Mouse (Mus musculus): ENCODE measurements around the gene Fam50a. TPM values are rescaled to one million over a fixed set of nuclear protein-coding genes. Genes with fewer than 3 reads are reported as not detected.
"Not testable (repeated sequence)": the region's sequence is repeated elsewhere in the genome, so short reads cannot be mapped to it uniquely, and the experiment has no call there.

Gene Fam50a
- polyA plus RNA-seq, 1 experiment from 2014 or later: 66.8 TPM

- Histone ChIP-seq H3K4me1 (peaks cover 5% of the 10 kb centered on the region), H3K27ac (replicated peaks) (no peak overlapping the region), H3K4me3 (no peak overlapping the region), H3K9me3 (replicated peaks) (no peaks in the 10 kb centered on the region), H3K36me3 (peaks cover 18% of the 10 kb centered on the region), H3K27me3 (ENCODE audit: low read depth, poor library complexity, severe bottlenecking) (no peaks in the 10 kb centered on the region)
- DNase-seq (ENCODE audit: low spot score): no peak
- WGBS: 76% methylated on average over 4 of the region's 4 CpGs
Observed at GRCm38 (mm10) chrX:74293431-74293830, 19.4 kb upstream of the Fam50a start.

DNA sequence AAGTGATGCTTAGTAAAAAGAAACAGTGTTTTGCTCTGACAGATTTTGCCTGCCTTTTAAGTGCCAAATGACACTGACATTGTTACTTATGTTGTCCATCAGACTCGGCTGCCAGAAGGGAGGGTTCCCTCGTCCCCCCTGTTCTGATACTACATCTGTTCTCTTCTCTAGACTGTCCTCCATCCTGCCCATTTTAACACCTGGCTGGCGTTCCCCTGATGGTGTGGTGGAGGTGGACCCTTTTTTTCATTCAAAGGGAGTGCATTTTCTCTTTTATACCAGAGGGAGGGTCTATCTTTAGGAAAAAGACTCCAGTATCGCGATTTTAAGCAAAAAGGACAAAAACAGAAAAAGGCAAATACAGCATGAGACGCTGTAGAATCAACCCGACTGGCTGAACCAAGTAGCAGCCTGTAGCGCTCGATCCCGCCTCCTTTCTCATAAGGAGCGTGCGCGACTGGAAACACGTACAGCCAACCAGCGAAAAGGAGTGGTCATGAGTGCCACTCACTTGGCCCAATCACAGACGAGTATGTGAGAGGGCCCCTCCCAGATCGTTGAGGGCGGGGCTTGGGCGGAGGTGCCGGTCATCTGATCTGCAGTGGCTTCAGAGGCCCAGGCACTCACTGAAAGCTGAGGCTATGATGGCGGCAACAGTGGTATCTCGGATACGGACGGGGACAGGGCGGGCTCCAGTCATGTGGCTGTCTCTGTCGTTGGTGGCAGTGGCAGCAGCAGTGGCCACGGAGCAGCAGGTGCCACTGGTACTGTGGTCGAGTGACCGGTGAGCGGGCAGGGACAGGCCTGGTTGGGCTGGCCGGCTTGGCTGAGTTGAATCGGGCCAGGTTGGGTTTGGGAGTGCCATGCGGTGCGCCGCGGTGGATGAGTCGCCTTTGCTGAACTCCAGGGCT, 16.0 kb upstream of the Fam50a start, which contains the start of gene Atp6ap1:
Gene Atp6ap1 (plus strand): TSS at position 560 of the 911 bp plus-strand sequence.
- H3K4me1 ChIP-seq: peaks cover 5% of the 10 kb centered on the region
- H3K27ac ChIP-seq (replicated peaks): peak within 1 kb of the TSS; percentile 83
- 18% methylated on average over 37 of the region's 37 CpGs for WGBS

DNA sequence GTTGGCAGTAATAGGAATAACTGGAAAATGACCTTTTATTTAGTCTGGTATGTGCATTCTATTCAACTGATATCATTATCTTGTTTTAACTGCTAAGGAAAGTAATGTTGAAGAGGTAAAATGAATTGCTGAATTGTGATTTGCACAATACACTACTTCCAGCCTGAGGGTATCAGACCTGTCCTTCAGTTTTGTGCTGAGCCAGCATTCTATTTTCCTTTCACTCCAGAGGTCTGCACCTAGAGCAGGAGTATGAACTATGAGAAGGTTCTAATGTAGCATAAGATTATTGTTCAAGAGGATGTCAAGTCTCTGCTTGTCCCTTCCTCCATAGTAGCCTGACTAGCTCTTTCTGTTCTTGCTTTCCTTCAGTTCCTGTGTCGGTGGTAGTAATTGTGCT, 14.5 kb upstream of the Fam50a start:
- WGBS: 84% methylated on average over 1 of the region's 1 CpGs
- peaks cover 5% of the 10 kb centered on the region for H3K4me1 ChIP-seq
- peaks cover 48% of the 10 kb centered on the region for H3K36me3 ChIP-seq
- no peaks in the 10 kb centered on the region for H3K9me3 ChIP-seq (replicated peaks)
- DNase-seq (ENCODE audit: low spot score): no peak
- H3K27me3 ChIP-seq (ENCODE audit: low read depth, poor library complexity, severe bottlenecking): no peaks in the 10 kb centered on the region
- H3K4me3 ChIP-seq: no peak overlapping the region
- H3K27ac ChIP-seq (replicated peaks): no peak overlapping the region

More for the DNA sequence above, 16.0 kb upstream of the Fam50a start, which contains the start of gene Atp6ap1:
- no peaks in the 10 kb centered on the region for H3K27me3 ChIP-seq (ENCODE audit: low read depth, poor library complexity, severe bottlenecking)
- H3K4me3 ChIP-seq: peak within 1 kb of the TSS; percentile 70
- H3K9me3 ChIP-seq (replicated peaks): no peaks in the 10 kb centered on the region
- peak; percentile 89 for DNase-seq (ENCODE audit: low spot score)
- peaks cover 32% of the 10 kb centered on the region for H3K36me3 ChIP-seq

DNA sequence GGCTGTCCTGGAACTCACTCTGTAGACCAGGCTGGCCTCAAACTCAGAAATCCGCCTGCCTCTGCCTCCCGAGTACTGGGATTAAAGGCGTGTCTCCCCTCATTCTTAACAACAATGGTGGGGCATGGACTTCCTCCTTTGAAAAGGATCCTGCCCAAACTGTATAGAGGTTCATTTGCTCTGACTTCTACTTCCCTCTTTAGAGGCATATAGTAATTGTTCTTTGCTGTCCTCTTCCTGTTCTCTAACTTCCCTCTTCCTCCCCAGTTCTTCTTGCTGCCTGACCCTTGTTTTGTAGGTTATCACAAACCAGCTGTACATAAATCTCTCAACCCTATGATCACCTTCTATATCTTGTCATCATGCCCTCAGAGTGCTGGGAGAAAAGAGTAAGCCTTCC, 13.1 kb upstream of the Fam50a start:
- Histone ChIP-seq H3K27me3 (ENCODE audit: low read depth, poor library complexity, severe bottlenecking) (no peaks in the 10 kb centered on the region), H3K27ac (replicated peaks) (no peak overlapping the region), H3K9me3 (replicated peaks) (no peaks in the 10 kb centered on the region; the same call in 1 of the 2 replicates), H3K36me3 (peaks cover 57% of the 10 kb centered on the region), H3K4me3 (no peak overlapping the region), H3K4me1 (peaks cover 5% of the 10 kb centered on the region)
- DNase-seq (ENCODE audit: low spot score): no peak
- 89% methylated on average over 3 of the region's 3 CpGs for WGBS

GRCm38 (mm10) chrX:74304867-74305700, 7.7 kb upstream of the Fam50a start, which contains the start of gene Gdi1:
Gene Gdi1 (plus strand): TSS chrX:74304998.
- Histone ChIP-seq H3K4me3 (peak within 1 kb of the TSS; percentile 70), H3K4me1 (peaks cover 11% of the 10 kb centered on the region), H3K9me3 (replicated peaks) (peaks cover 3% of the 10 kb centered on the region; the same call in 1 of the 2 replicates), H3K36me3 (peaks cover 82% of the 10 kb centered on the region), H3K27me3 (ENCODE audit: low read depth, poor library complexity, severe bottlenecking) (no peaks in the 10 kb centered on the region), H3K27ac (replicated peaks) (peak within 1 kb of the TSS; percentile 94)
- DNase-seq (ENCODE audit: low spot score): peak; percentile 79
- WGBS: 22% methylated on average over 41 of the region's 41 CpGs

DNA sequence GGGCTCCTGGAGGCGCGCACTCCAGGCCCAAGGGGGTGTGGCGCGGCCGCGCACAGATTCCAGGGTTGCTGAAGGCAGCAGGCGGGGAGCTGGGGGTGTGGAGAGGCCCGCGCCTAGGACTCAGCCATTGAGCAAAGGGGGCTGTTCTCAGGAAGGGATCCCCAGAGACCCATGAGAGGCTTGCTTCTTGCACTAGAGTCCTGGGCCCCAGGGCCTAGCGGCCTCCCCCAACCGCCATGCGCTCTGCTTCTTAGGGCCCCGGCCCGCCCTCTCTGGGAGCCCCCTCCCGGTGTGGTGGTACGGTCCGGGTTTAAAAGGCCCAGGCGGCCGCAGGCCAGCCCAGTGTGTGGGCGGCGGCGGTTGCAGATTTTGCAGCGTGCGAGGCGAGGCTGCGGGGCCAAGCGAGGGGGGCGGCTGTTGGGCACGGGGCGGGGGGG, 15.9 kb downstream of the Fam50a start, which contains the start of gene Plxna3:
Gene Plxna3 (plus strand): TSS at position 342 of the 437 bp plus-strand sequence.
- WGBS: 17% methylated on average over 30 of the region's 30 CpGs
- Histone ChIP-seq H3K4me3 (peak within 1 kb of the TSS; percentile 65), H3K27ac (replicated peaks) (peak within 1 kb of the TSS; percentile 95), H3K27me3 (ENCODE audit: low read depth, poor library complexity, severe bottlenecking) (no peaks in the 10 kb centered on the region), H3K4me1 (peaks cover 20% of the 10 kb centered on the region), H3K36me3 (peaks cover 23% of the 10 kb centered on the region), H3K9me3 (replicated peaks) (0 out of 2 replicates have a peak, but pooled peaks cover 6% of the 10 kb centered on the region)
- peak; percentile 72 for DNase-seq (ENCODE audit: low spot score)

- DNase-seq (ENCODE audit: low spot score): no peak
- Histone ChIP-seq H3K9me3 (replicated peaks) (0 out of 2 replicates have a peak, but pooled peaks cover 6% of the 10 kb centered on the region), H3K4me1 (peaks cover 20% of the 10 kb centered on the region), H3K36me3 (peaks cover 28% of the 10 kb centered on the region), H3K27ac (replicated peaks) (peak overlapping the region; percentile 95), H3K27me3 (ENCODE audit: low read depth, poor library complexity, severe bottlenecking) (no peaks in the 10 kb centered on the region), H3K4me3 (peak overlapping the region; percentile 65)
- 34% methylated on average over 10 of the region's 10 CpGs for WGBS
Observed at GRCm38 (mm10) chrX:74329215-74329671, 16.4 kb downstream of the Fam50a start.

DNA sequence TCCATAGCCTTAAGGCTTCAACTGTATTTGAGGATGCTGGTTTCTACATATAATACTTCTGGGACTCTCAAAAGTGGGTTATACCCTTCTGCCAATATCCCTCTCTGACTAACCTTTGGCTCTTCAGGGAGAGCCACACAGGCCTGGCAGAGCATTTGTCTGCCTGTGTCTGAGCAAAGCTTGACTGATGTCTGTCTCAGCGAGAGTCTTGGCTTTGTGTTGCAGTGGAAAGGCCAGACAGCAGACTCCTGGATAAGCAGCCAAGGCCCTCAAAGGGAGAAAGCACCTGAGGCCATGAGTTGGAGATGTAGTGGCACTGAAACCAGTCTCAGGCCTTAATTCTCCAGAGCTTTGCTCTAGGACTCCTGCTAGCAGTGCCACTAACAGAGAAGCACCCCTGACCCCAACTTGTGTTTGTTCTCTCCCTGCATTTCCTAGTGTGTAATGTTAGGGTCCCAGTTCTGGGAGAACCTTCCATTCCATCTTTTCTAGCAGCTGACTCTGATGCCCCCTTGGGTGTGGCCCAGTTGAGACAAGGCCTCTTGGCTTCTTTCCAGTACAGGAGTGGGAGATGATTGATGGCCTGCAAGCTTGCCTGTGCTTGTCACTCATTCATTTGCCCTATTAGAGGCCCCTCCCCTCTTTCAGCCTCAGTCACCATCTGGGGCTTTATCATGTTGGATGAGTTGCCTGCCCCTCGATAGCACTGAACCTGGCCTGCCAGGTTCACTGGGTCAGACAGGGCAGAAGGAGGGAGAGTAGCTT, 17.5 kb downstream of the Fam50a start:
- 0 out of 2 replicates have a peak, but pooled peaks cover 6% of the 10 kb centered on the region for H3K9me3 ChIP-seq (replicated peaks)
- WGBS: 64% methylated on average over 2 of the region's 2 CpGs
- H3K4me1 ChIP-seq: peaks cover 20% of the 10 kb centered on the region
- H3K4me3 ChIP-seq: peak overlapping the region; percentile 65
- DNase-seq (ENCODE audit: low spot score): no peak
- H3K27ac ChIP-seq (replicated peaks): peak overlapping the region; percentile 95; the same call in 1 of the 2 replicates
- peaks cover 39% of the 10 kb centered on the region for H3K36me3 ChIP-seq
- H3K27me3 ChIP-seq (ENCODE audit: low read depth, poor library complexity, severe bottlenecking): no peaks in the 10 kb centered on the region

DNA sequence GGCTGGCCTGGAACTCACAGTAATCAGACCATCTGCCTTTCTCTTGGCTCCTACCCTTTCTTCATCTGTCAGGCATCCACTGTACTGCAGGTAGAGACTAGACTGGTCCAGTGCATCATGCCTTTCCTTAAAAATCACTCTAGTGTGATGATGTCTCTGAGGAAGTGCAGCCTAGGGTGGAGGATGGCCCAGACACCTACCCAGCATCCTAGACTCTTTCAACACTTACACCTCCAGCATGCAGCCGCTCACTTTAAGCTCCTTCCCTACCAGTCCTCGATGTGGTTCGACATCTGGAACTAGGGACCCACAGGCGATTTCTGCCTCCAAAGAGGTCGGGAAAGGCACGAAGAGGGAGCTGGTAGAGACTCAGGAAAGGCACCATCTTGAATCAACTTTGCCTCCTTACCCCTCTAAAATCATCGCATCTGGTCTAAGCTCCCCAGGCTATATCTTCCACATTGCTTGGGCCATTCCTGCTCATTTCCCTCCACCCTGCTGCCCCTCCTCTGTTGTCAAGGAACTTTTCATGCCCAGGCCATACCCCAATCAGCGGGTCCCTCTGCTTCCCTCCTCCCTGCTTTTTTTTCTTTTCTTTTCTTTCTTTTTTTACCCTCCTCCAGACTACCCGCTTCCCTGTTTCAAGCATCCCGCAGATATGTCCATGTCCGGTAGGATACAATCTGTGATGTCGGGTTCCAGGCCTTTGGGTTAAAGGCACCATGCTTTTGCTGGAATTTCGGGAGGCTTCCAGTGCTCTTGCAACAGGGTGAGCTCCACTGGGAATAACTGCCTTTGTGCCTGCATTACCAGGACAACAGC, 40.0 kb downstream of the Fam50a start:
- Histone ChIP-seq H3K9me3 (replicated peaks) (no peaks in the 10 kb centered on the region), H3K27ac (replicated peaks) (peak overlapping the region; percentile 82), H3K36me3 (no peaks in the 10 kb centered on the region), H3K4me1 (peaks cover 5% of the 10 kb centered on the region; the same call in 1 of the 2 replicates), H3K4me3 (peak overlapping the region; percentile 58), H3K27me3 (ENCODE audit: low read depth, poor library complexity, severe bottlenecking) (no peaks in the 10 kb centered on the region)
- DNase-seq (ENCODE audit: low spot score): peak; percentile 19
- WGBS: 27% methylated on average over 13 of the region's 13 CpGs

- WGBS: 17% methylated on average over 16 of the region's 22 CpGs
- peak; percentile 68 for DNase-seq (ENCODE audit: low spot score)
- H3K27ac ChIP-seq (replicated peaks): peak within 1 kb of the TSS; percentile 82
Observed at GRCm38 (mm10) chrX:74353467-74353770, 40.6 kb downstream of the Fam50a start, which contains the start of gene Lage3. Gene Lage3 (minus strand): TSS chrX:74353618.

GRCm38 (mm10) chrX:74357069-74357468, 44.2 kb downstream of the Fam50a start:
- 83% methylated on average over 3 of the region's 3 CpGs for WGBS
- not testable (repeated sequence) for H3K4me1 ChIP-seq; H3K36me3 ChIP-seq; H3K27ac ChIP-seq (replicated peaks); H3K4me3 ChIP-seq; H3K9me3 ChIP-seq (replicated peaks); DNase-seq (ENCODE audit: low spot score); H3K27me3 ChIP-seq (ENCODE audit: low read depth, poor library complexity, severe bottlenecking)

More at GRCm38 (mm10) chrX:74353467-74353770, 40.6 kb downstream of the Fam50a start, which contains the start of gene Lage3:
- Histone ChIP-seq H3K4me3 (peak within 1 kb of the TSS; percentile 58), H3K9me3 (replicated peaks) (no peaks in the 10 kb centered on the region), H3K4me1 (peaks cover 5% of the 10 kb centered on the region; the same call in 1 of the 2 replicates), H3K27me3 (ENCODE audit: low read depth, poor library complexity, severe bottlenecking) (no peaks in the 10 kb centered on the region), H3K36me3 (no peaks in the 10 kb centered on the region)

Data from midbrain, embryonic 10.5 days (tissue).